Mouse (Mus musculus) embryonic fibroblast, embryonic 13.5 days (primary cell): Measurements from ENCODE around the gene Cfap43.

ENCODE experiments used
- CTCF ChIP-seq: IDR thresholded peaks from 2 replicates; pipeline ENCODE4 v1.5.1; 2011; ENCODE audit warnings: mild to moderate bottlenecking, control low read depth, low read length, moderate library complexity, borderline replicate concordance; ENCODE audit not compliant: insufficient read depth
- POLR2A ChIP-seq: IDR thresholded peaks from 2 replicates; pipeline ENCODE4 v1.6.1; 2011; ENCODE audit warnings: low read depth, mild to moderate bottlenecking, control low read depth, low read length, moderate library complexity

DNA sequence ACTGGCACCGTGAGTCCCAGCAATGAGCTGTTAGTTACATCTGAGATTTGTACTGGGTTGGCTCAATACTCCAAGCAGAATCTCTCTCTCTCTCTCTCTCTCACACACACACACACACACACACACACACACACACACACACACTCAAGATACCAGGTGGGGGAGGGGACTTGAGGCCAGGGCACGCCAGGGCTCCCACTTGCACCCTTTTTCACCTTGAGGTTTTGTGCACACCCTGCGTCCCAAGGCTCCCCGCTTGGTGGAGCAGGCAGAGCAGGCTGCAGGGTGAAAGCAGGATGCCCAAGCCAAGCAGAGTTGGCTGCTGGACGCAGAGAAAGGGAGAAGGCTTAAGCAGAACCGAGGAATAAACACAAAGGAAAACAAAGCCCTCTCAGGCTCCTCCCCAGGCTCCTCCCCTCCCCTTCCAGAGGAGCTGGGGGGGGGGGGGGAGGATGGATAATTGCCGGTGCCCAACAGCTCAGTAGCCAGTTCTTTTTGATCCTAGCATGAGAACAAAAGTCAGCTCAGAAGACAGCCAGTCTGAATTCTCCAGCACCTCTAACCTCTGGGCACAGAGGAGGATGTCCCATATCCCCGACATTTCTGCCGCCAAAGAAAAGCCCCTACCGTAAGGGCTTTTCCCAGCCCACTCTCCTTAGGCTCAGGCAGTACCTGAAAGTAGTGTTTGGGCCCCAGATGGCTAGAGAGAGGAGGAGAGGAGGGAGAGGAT lies 9.5 kb downstream of the Cfap43 start:
- no peak for TF ChIP-seq CTCF
- no peak for TF ChIP-seq POLR2A
